Mouse (Mus musculus) brain, embryonic 14.5 days (tissue): ENCODE measurements at regions not wholly inside any gene's neighbourhood (a gene's known extent, or its start where the extent isn't known, plus 50 kb on each side); places are given as distances from the start of the nearest gene placed in this dataset.

Experiments used
- CTCF ChIP-seq: fragments of 200-500 bp; IDR thresholded peaks from 2 replicates; pipeline ENCODE4 v1.5.1; 2012; ENCODE audit warnings: inconsistent platforms, mild to moderate bottlenecking, moderate library complexity, borderline replicate concordance; ENCODE audit not compliant: insufficient read depth, insufficient read length; ENCODE audit errors: extremely low read depth
- POLR2A ChIP-seq: fragments of 200-500 bp; IDR thresholded peaks from 2 replicates; pipeline ENCODE4 v1.6.1; 2012; ENCODE audit warnings: mild to moderate bottlenecking, inconsistent platforms, borderline replicate concordance; ENCODE audit not compliant: poor library complexity, insufficient read depth, insufficient read length, severe bottlenecking; ENCODE audit errors: extremely low read depth

DNA sequence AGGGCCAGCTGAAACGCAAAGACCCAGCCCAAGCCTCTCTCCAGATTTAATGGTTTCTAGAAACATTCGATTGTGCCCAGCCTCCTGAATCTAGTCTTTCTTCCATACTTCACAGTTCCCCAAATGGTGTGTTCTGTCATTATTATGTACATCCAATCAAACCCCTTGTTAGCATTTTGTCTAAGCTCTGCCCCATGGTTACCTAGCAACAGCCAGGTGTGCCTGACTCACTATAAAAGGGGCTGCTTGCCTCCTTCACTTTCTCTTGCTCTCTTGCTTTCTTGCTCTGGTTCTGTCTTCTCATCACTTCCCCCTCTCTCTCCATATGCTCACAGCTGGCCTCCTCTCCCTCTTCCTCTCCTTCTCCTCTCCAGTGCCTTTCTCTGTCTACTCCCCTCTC lies 217.8 kb downstream of the Phlda1 start:
- TF ChIP-seq CTCF (no peak), POLR2A (no peak)
